Mouse (Mus musculus) heart, postnatal 10 days (tissue): ENCODE data around the gene Cdh4. TPM values are rescaled to one million over a fixed set of nuclear protein-coding genes. Genes with fewer than 3 reads are reported as not detected.

Source experiments
- DNase-seq, 2 experiments: peaks; one replicate each; pipeline ENCODE4 v3.0.0; 2021
- intact Hi-C: fragments of 180-260 bp; cut with DNase I; formaldehyde crosslinking; loops from one replicate; pipeline ENCODE4 v1.15.1; 2025
- total RNA-seq, 2 experiments: library from RNA; stranded (reverse); gene quantifications; 2 replicates each; pipeline ENCODE4 v1.2.3; 2021

Cdh4 gene
- total RNA-seq, 2 experiments from 2014 or later: 0.99 to 1.7 TPM

- DNase-seq: no peak
- intact Hi-C loops: no loop called here
These were observed 271.9 kb downstream of the Cdh4 start for GRCm38 (mm10) chr2:179714145-179714544.

- intact Hi-C loops: no loop called here
- DNase-seq: no peak
These were observed 273.1 kb downstream of the Cdh4 start for GRCm38 (mm10) chr2:179715375-179715774.

GRCm38 (mm10) chr2:179720366-179720765 is 278.1 kb downstream of the Cdh4 start:
- intact Hi-C loops: no loop called here
- DNase-seq: no peak

- intact Hi-C loops: no loop called here
- no peak for DNase-seq
These were observed 279.6 kb downstream of the Cdh4 start for GRCm38 (mm10) chr2:179721534-179722516.

DNA sequence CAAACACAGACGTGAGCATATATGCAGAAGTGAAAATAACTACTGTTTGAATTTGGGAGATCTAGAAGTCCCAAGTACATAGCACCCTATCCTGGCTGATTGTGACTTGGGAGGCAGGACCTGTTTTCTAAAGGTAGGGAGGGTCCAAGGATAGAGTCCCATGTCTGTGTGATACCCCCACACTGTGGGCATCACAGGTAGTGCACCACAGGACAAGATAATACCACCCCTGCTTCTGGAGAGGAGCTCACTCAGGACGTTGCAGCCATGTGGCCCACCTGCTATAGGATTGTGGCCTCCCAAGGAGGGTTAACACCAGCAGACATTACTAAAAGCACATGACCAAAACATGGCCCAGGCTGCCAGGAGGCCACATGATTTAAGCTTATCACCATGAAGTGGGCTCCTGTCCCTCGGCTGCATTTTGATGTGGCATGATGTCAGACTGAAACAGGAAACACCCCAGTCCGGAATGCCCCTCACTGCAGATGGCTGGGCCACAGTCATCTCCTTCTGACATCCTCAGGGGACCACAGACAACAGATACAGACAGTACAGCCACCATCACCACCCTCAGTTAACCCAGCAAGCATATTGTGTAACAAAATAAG is 280.6 kb downstream of the Cdh4 start:
- peak in 1 of 2 experiments; percentile 5 for DNase-seq
- intact Hi-C loops: no loop called here

DNA sequence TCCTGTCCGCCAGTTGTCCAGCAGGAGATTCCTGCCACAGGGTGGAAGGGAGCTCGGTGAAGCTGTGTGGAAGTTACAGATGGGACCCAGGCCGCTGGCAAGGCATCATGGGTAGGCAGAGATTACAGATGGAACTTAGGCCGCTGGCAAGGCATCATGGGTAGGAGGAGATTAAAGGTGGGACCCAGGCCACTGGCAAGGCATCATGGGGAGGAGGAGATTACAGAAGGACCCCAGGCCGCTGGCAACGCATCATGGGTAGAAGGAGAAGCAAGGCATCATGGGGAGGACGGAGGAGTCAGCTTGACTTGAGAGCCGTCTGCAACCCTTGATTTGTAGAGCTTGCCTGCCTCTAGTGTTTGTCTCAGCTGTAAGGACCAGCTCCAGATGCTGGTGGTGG is 281.2 kb downstream of the Cdh4 start:
- DNase-seq: no peak
- intact Hi-C loops: no loop called here

DNA sequence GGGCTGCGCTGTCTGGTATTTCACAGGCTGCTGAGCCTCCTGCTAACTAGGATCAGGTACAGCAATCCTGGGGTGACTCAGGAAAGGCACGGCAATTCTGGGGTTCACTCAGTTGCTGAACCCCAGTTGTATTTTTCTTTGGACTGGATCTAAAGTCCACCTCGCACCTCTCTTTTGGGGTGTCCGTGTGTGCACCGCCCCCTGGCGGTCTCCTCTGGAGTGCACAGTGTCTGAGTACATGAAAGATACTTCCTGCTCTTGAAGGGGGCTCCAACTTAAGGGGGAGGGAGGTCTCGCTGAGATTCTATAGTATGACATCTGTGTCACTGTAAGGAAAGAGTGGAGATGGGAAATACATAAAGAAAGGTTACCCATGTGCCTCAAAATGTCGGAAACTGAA is 286.8 kb downstream of the Cdh4 start:
- peak in 1 of 2 experiments; percentile 10 for DNase-seq
- intact Hi-C loops: no loop called here

GRCm38 (mm10) chr2:179729802-179730201 is 287.6 kb downstream of the Cdh4 start:
- DNase-seq: no peak
- intact Hi-C loops: no loop called here

GRCm38 (mm10) chr2:179733141-179733831 is 291.1 kb downstream of the Cdh4 start:
- intact Hi-C loops: no loop called here

GRCm38 (mm10) chr2:179742419-179742818 is 300.2 kb downstream of the Cdh4 start:
- intact Hi-C loops: no loop called here
- DNase-seq: no peak

More at GRCm38 (mm10) chr2:179733141-179733831, 291.1 kb downstream of the Cdh4 start:
- DNase-seq: no peak

GRCm38 (mm10) chr2:179742828-179743227 is 300.6 kb downstream of the Cdh4 start:
- intact Hi-C loops: no loop called here
- no peak for DNase-seq

- intact Hi-C loops: no loop called here
- DNase-seq: no peak
These were observed 304.3 kb downstream of the Cdh4 start for GRCm38 (mm10) chr2:179746491-179746890.

DNA sequence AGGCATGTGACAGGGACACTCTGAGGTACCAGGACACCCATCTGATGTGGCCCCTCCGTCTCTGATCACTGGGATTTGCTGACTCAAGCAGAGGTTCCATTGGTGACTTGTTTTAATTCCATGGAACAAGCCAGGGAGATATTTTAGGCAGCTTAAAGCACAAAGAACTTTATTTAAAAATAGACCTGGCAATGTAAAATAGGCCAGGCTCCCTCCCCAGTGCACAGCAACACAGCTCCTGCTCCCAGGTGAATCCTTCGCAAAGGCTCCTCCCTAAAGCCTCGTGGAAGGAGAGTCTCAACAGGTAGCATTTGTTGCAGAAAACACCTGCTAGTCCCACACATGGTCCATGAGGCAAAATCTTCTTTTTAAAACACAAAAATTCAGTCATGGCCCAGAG is 307.2 kb downstream of the Cdh4 start:
- intact Hi-C loops: no loop called here
- DNase-seq: peak in 1 of 2 experiments; percentile 22

DNA sequence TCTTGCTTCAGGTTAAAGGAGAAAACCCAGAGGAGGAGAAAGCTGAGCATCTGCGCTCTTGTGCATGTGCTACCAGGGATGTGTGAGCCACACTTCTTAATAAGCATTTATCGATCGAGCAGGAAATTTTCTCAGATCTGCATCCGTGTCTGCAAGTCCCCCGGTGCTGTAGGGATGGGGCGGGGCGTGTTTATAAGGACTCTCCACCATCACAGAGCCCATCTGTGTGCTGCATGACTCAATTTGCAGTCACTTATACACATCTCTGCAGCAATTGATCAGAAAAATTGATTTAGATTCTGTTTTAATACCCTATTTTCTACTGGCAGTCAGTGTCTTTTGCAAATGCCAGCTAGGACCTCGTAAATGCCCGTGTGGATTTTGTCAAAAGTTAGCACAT is 311.6 kb downstream of the Cdh4 start:
- no peak for DNase-seq
- intact Hi-C loops: no loop called here

- DNase-seq: no peak
- intact Hi-C loops: no loop called here
These were observed 312.5 kb downstream of the Cdh4 start for GRCm38 (mm10) chr2:179754776-179755175.

- no peak for DNase-seq
- intact Hi-C loops: no loop called here
These were observed 319.6 kb downstream of the Cdh4 start for GRCm38 (mm10) chr2:179761718-179762441.

DNA sequence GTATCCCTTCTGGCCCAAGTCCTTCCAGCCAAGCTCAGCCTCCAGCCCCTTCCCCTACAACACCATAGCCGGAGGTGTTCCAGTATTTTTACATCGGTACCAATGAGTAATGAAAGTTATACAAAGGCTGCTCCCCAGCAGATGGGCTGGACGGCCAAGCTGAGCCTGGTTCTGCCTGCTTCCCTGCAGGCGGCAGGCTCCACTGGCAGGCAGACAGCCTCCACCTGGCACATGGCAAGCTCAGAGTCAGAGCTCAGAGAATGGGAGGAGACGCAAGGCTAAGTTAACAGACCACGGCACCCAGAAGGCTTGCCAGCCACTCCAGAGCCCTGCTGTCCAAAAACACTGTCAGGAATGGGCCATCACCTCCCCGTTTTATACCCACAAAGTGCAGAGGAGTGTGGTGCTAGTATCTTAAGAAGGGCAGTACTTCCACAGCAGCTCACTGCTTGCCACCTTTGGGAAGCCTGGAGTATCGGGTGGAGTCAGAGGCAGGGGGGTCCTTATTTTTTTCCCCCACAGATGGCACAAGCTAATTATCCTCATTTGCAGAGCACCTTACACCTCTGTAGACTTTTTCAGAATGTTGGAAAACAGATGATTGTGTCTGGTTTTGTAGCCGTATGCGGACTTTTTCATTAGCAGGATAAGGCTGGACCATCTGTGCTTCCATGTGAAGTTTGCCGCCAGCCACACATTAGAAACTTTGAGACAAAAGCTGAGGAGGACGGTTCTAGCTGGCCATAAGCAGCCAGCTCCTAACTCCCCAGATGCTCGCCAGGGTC is 320.5 kb downstream of the Cdh4 start:
- intact Hi-C loops: no loop called here
- DNase-seq: no peak

DNA sequence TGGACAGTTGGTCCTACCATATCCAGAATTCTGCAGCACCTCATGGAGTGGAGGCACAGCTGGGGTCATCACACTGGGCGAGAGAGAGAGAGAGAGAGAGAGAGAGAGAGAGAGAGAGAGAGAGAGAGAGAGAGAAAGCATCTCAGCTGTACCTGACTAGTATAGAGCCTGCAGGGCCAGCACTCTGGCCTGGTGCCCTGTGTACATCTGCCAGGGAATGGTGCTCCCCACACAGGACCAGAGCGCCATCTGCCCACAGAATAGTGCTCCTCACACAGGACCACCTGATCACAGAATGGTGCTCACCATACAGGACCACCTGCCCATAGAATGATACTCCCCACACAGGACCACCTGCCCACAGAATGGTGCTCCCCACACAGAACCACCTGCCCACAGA is 322.2 kb downstream of the Cdh4 start:
- no peak for DNase-seq
- intact Hi-C loops: no loop called here

- intact Hi-C loops: loop anchor here (5.0 kb wide), 1 partner anchor 100 kb away; no protein-coding TSS in a partner anchor
- no peak for DNase-seq
These were observed 324.7 kb downstream of the Cdh4 start for GRCm38 (mm10) chr2:179766664-179767526.
